Mouse (Mus musculus) right cerebral cortex, adult 18-20 months (tissue): ENCODE data around the gene Polr2c.
"Not testable (repeated sequence)": the region's sequence is repeated elsewhere in the genome, so short reads cannot be mapped to it uniquely, and the experiment has no call there.

Experiments used
- DNase-seq: peaks from one replicate; pipeline ENCODE4 v3.0.0; 2022; ENCODE audit warnings: mixed read lengths

Gene Polr2c

GRCm38 (mm10) chr8:94857346-94858173 lies at the start of gene Polr2c:
Gene Polr2c (plus strand): TSS chr8:94857450.
- DNase-seq = peak; percentile 90

GRCm38 (mm10) chr8:94807506-94807905 lies 49.7 kb upstream of the Polr2c start:
- no peak for DNase-seq

- no peak for DNase-seq
Observed at GRCm38 (mm10) chr8:94808372-94808771, 48.9 kb upstream of the Polr2c start.

- no peak for DNase-seq
Observed at GRCm38 (mm10) chr8:94810153-94810552, 47.1 kb upstream of the Polr2c start, which contains the start of gene Ccl17. Gene Ccl17 (plus strand): TSS chr8:94810453.

GRCm38 (mm10) chr8:94810855-94811254 lies 46.4 kb upstream of the Polr2c start:
- DNase-seq = no peak

- no peak for DNase-seq
Observed at GRCm38 (mm10) chr8:94811654-94812053, 45.6 kb upstream of the Polr2c start.

- peak; percentile 84 for DNase-seq
Observed at GRCm38 (mm10) chr8:94812645-94813098, 44.6 kb upstream of the Polr2c start.

GRCm38 (mm10) chr8:94814556-94814955 lies 42.7 kb upstream of the Polr2c start:
- DNase-seq = no peak

GRCm38 (mm10) chr8:94817933-94818332 lies 39.3 kb upstream of the Polr2c start:
- no peak for DNase-seq

GRCm38 (mm10) chr8:94819671-94820179 lies 37.5 kb upstream of the Polr2c start:
- no peak for DNase-seq

- no peak for DNase-seq
Observed at GRCm38 (mm10) chr8:94820553-94820952, 36.7 kb upstream of the Polr2c start.

GRCm38 (mm10) chr8:94821381-94821780 lies 35.9 kb upstream of the Polr2c start:
- no peak for DNase-seq

GRCm38 (mm10) chr8:94822637-94823560 lies 34.4 kb upstream of the Polr2c start:
- peak; percentile 65 for DNase-seq

- DNase-seq = no peak
Observed at GRCm38 (mm10) chr8:94825170-94825569, 32.1 kb upstream of the Polr2c start.

GRCm38 (mm10) chr8:94826210-94826609 lies 31.0 kb upstream of the Polr2c start:
- no peak for DNase-seq

GRCm38 (mm10) chr8:94828284-94828683 lies 29.0 kb upstream of the Polr2c start:
- DNase-seq = no peak

- not testable (repeated sequence) for DNase-seq
Observed at GRCm38 (mm10) chr8:94833901-94834405, 23.3 kb upstream of the Polr2c start.

- not testable (repeated sequence) for DNase-seq
Observed at GRCm38 (mm10) chr8:94835751-94836150, 21.5 kb upstream of the Polr2c start.

- DNase-seq = no peak
Observed at GRCm38 (mm10) chr8:94836456-94837240, 20.6 kb upstream of the Polr2c start.

GRCm38 (mm10) chr8:94837662-94838574 lies 19.3 kb upstream of the Polr2c start, which contains the start of the genes Coq9 and Ciapin1:
Gene Coq9 (plus strand): TSS chr8:94838321.
Gene Ciapin1 (minus strand): TSS chr8:94838358.
- DNase-seq = peak; percentile 96

- peak; percentile 76 for DNase-seq
Observed at GRCm38 (mm10) chr8:94838600-94838999, 18.6 kb upstream of the Polr2c start.
